Mouse (Mus musculus) layer of hippocampus, adult 2 months (tissue): ENCODE results near the gene Ces4a. TPM values are rescaled to one million over a fixed set of nuclear protein-coding genes. Genes with fewer than 3 reads are reported as not detected.
"Not testable (repeated sequence)": the region's sequence is repeated elsewhere in the genome, so short reads cannot be mapped to it uniquely, and the experiment has no call there.

Source experiments
- DNase-seq, 2 experiments: peaks; one replicate each; pipeline ENCODE4 v3.0.0; 2022; ENCODE audit warnings: low spot score in 2 of 2
- H3K27ac ChIP-seq: fragments of 200-600 bp; 2 replicates; pipeline ENCODE4 v1.8.1; 2022
- H3K4me3 ChIP-seq: fragments of 200-600 bp; 2 replicates; pipeline ENCODE4 v1.8.1; 2022; ENCODE audit warnings: mild to moderate bottlenecking
- CTCF ChIP-seq: fragments of 200-600 bp; conservative IDR thresholded peaks from 2 replicates; pipeline ENCODE4 v1.8.1; 2022; ENCODE audit warnings: antibody characterized with exemption, mild to moderate bottlenecking, moderate library complexity
- total RNA-seq, 2 experiments: library from RNA; stranded (reverse); gene quantifications; 2 replicates each; pipeline ENCODE4 v1.2.3; 2021

The Ces4a gene
- total RNA-seq, 2 experiments from 2014 or later = not detected

GRCm38 (mm10) chr8:105154316-105154715, 22.7 kb downstream of the Ces4a start:
- Histone ChIP-seq H3K4me3 (no peak overlapping the region), H3K27ac (no peak overlapping the region)
- no peak for TF ChIP-seq CTCF
- DNase-seq = no peak

- Histone ChIP-seq H3K27ac (no peak overlapping the region), H3K4me3 (no peak overlapping the region)
- no peak for TF ChIP-seq CTCF
- DNase-seq = no peak
Observed at GRCm38 (mm10) chr8:105155091-105155745, 23.6 kb downstream of the Ces4a start.

- Histone ChIP-seq H3K4me3 (no peak overlapping the region), H3K27ac (no peak overlapping the region)
- TF ChIP-seq CTCF = peak; percentile 73
- no peak for DNase-seq
Observed at GRCm38 (mm10) chr8:105157555-105157954, 26.0 kb downstream of the Ces4a start.

GRCm38 (mm10) chr8:105158084-105158483, 26.5 kb downstream of the Ces4a start:
- Histone ChIP-seq H3K4me3 (no peak overlapping the region), H3K27ac (no peak overlapping the region)
- no peak for TF ChIP-seq CTCF
- DNase-seq = no peak

GRCm38 (mm10) chr8:105161121-105161652, 29.6 kb downstream of the Ces4a start:
- TF ChIP-seq CTCF = no peak
- Histone ChIP-seq H3K4me3 (no peak overlapping the region), H3K27ac (no peak overlapping the region)
- DNase-seq = no peak

- H3K27ac ChIP-seq = no peak overlapping the region
- H3K4me3 ChIP-seq = no peak overlapping the region
- no peak for TF ChIP-seq CTCF
- no peak for DNase-seq
Observed at GRCm38 (mm10) chr8:105164272-105164902, 32.8 kb downstream of the Ces4a start.

GRCm38 (mm10) chr8:105165191-105165590, 33.6 kb downstream of the Ces4a start:
- TF ChIP-seq CTCF = no peak
- Histone ChIP-seq H3K27ac (no peak overlapping the region), H3K4me3 (no peak overlapping the region)
- DNase-seq = no peak

GRCm38 (mm10) chr8:105167116-105167515, 35.5 kb downstream of the Ces4a start:
- H3K27ac ChIP-seq = no peak overlapping the region
- DNase-seq = no peak

GRCm38 (mm10) chr8:105169582-105169981, 38.0 kb downstream of the Ces4a start:
- H3K27ac ChIP-seq = no peak overlapping the region
- H3K4me3 ChIP-seq = no peak overlapping the region
- TF ChIP-seq CTCF = no peak
- DNase-seq = no peak

More at GRCm38 (mm10) chr8:105167116-105167515, 35.5 kb downstream of the Ces4a start:
- no peak overlapping the region for H3K4me3 ChIP-seq
- no peak for TF ChIP-seq CTCF

- peak overlapping the region; percentile 85 for H3K27ac ChIP-seq
- DNase-seq = no peak
Observed at GRCm38 (mm10) chr8:105170041-105170380, 38.4 kb downstream of the Ces4a start.

GRCm38 (mm10) chr8:105170381-105171115, 38.9 kb downstream of the Ces4a start, which contains the start of gene Cbfb:
Gene Cbfb, plus strand, starts transcription at chr8:105170674.
- TF ChIP-seq CTCF = no peak
- peak; percentile 92 to 93 for DNase-seq
- Histone ChIP-seq H3K4me3 (peak within 1 kb of the TSS; percentile 82), H3K27ac (peak within 1 kb of the TSS; percentile 85)

More at GRCm38 (mm10) chr8:105170041-105170380, 38.4 kb downstream of the Ces4a start:
- H3K4me3 ChIP-seq = peak overlapping the region; percentile 82
- no peak for TF ChIP-seq CTCF

- no peak for TF ChIP-seq CTCF
- Histone ChIP-seq H3K4me3 (peak overlapping the region; percentile 82), H3K27ac (peak overlapping the region; percentile 73)
- DNase-seq = peak; percentile 26 to 38
Observed at GRCm38 (mm10) chr8:105171116-105172002, 39.8 kb downstream of the Ces4a start.

- Histone ChIP-seq H3K4me3 (peak overlapping the region; percentile 82), H3K27ac (peak overlapping the region; percentile 73; the same call in 1 of the 2 replicates)
- no peak for TF ChIP-seq CTCF
- no peak for DNase-seq
Observed at GRCm38 (mm10) chr8:105172003-105172362, 40.4 kb downstream of the Ces4a start.

GRCm38 (mm10) chr8:105175287-105175686, 43.7 kb downstream of the Ces4a start:
- DNase-seq, H3K4me3 ChIP-seq, H3K27ac ChIP-seq: not testable (repeated sequence)
